Mouse (Mus musculus) forebrain, embryonic 14.5 days (tissue): ENCODE results near the gene Alk. TPM values are rescaled to one million over a fixed set of nuclear protein-coding genes. Genes with fewer than 3 reads are reported as not detected.
A peak's percentile ranks its signal among the peaks of the same experiment; 100 is the strongest.

ENCODE experiments used
- ATAC-seq: fragments of 200-750 bp; cut with Nextera tagmentation; 2 replicates; pipeline ENCODE4 v1.8.0; 2017; ENCODE audit warnings: mild to moderate bottlenecking, moderate library complexity
- DNase-seq: peaks from one replicate; pipeline ENCODE4 v3.0.0-alpha.2; 2015; ENCODE audit warnings: low spot score
- H3K27ac ChIP-seq: fragments of 300-500 bp; sonication (generic); 2 replicates; pipeline ENCODE4 v1.5.1; 2014; ENCODE audit warnings: low read depth, mild to moderate bottlenecking, control low read depth, low read length, moderate library complexity
- H3K27me3 ChIP-seq: fragments of 300-500 bp; sonication (generic); replicated peaks from 2 replicates; pipeline ENCODE4 v1.6.1; 2014; ENCODE audit warnings: low read length, control low read depth, mixed read lengths; ENCODE audit not compliant: control insufficient read depth, insufficient read depth
- H3K36me3 ChIP-seq: fragments of 300-500 bp; sonication (generic); 2 replicates; pipeline ENCODE4 v1.6.1; 2014; ENCODE audit warnings: low read length, control low read depth; ENCODE audit not compliant: control insufficient read depth, insufficient read depth
- H3K4me1 ChIP-seq: fragments of 300-500 bp; sonication (generic); 2 replicates; pipeline ENCODE4 v1.6.1; 2014; ENCODE audit warnings: antibody characterized with exemption, low read length, control low read depth; ENCODE audit not compliant: control insufficient read depth, insufficient read depth
- H3K4me2 ChIP-seq: fragments of 300-500 bp; sonication (generic); 2 replicates; pipeline ENCODE4 v1.6.1; 2014; ENCODE audit warnings: mild to moderate bottlenecking, control low read depth, low read length
- H3K4me3 ChIP-seq: fragments of 300-500 bp; sonication (generic); 2 replicates; pipeline ENCODE4 v1.5.1; 2014; ENCODE audit warnings: low read depth, low read length, control low read depth
- H3K9ac ChIP-seq: fragments of 300-500 bp; sonication (generic); 2 replicates; pipeline ENCODE4 v1.6.1; 2014; ENCODE audit warnings: mild to moderate bottlenecking, low read length, control low read depth, moderate library complexity
- H3K9me3 ChIP-seq: fragments of 300-500 bp; sonication (generic); replicated peaks from 2 replicates; pipeline ENCODE4 v1.6.1; 2016; ENCODE audit warnings: low read length, control low read depth, mixed read lengths; ENCODE audit not compliant: control insufficient read depth
- WGBS: fragments of 180-500 bp; shearing (Covaris S2); extraction: QIAGEN DNeasy Blood & Tissue Kit; methylation state at CpG from one replicate; pipeline ENCODE4 v1.1.7; 2014; 5-methylcytosine and 5-hydroxymethylcytosine counted together
- polyA plus RNA-seq: library from polyadenylated mRNA; unstranded; fragments of >200 nt; fragmentation: Nextera tagmentation; extraction: Ambion mirVana; gene quantifications from 2 replicates; pipeline ENCODE4 v1.2.1, GENCODE M21; 2014

Alk gene
- polyA plus RNA-seq, 1 experiment from 2014 or later = 0.55 TPM

DNA sequence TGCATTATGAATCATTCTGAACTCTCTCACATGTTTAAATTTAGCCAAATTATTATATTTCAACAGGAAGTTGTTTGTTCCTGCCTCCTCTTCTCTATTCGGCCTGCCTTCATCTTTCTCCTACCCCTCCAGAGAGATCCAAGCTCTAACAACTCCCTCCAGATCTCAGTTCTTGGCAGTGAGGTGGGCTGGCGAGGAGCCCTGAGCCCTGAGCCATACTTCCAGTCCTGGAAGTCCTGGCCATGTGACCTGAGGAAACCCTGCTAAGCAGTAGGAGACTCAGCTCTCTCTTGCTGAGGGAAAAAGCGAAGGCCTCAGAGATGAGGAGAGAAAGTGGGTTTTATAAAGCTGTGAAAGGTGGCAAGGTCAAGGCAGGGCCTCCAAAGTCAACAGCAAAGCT lies 689.9 kb downstream of the Alk start:
- Histone ChIP-seq H3K4me3 (no peak overlapping the region), H3K9ac (no peak overlapping the region), H3K9me3 (no peaks in the 10 kb centered on the region), H3K4me2 (no peak overlapping the region), H3K4me1 (no peaks in the 10 kb centered on the region), H3K36me3 (no peaks in the 10 kb centered on the region), H3K27me3 (no peaks in the 10 kb centered on the region), H3K27ac (no peak overlapping the region)
- WGBS = 81% methylated on average over 3 of the region's 3 CpGs
- DNase-seq = peak; percentile 10
- ATAC-seq = no peak

DNA sequence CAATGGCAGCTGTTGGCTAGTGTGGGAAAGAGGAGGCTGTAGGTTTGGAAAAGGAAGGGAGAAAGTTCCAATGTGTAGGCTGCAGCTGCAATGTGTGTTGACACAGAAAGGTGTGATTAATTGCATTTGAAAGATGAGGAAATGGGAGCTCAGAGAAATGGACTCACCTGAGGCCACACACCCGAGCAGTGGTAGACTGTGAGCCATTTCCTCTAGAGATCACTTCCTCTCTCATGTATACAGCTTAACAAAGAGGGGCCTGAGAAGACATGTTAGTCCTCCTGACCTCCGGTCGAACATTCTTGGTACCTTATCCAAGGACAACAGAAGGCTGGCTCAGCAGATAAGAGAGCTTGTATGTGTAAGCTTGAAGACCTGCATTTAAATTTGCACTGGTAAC lies 691.2 kb downstream of the Alk start:
- no peak overlapping the region for H3K4me2 ChIP-seq
- no peak overlapping the region for H3K9ac ChIP-seq
- H3K27ac ChIP-seq = no peak overlapping the region
- H3K9me3 ChIP-seq = no peaks in the 10 kb centered on the region
- ATAC-seq = no peak
- DNase-seq = no peak
- no peak overlapping the region for H3K4me3 ChIP-seq
- H3K27me3 ChIP-seq = no peaks in the 10 kb centered on the region
- H3K36me3 ChIP-seq = no peaks in the 10 kb centered on the region
- H3K4me1 ChIP-seq = no peaks in the 10 kb centered on the region
- 90% methylated on average over 3 of the region's 3 CpGs for WGBS

DNA sequence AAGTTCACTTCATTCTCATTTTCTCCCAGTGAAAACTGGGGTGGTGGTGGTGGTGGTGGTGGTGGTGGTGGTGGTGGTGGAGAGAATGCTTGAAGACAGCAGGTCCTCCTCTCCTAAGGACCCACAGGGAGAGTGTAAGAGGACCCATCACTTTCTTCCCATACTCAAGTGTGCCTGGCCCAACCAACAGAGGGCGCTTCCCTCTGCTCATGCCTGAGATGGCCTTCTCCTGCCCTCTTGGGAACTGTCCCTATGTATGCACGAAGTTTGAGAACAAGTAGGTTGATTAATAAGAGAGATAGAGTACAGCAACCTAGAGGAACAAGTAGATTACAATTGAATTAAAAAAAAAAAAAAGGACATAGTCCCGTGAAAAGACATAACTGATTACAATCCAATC lies 695.3 kb downstream of the Alk start:
- H3K27ac ChIP-seq = no peak overlapping the region
- H3K36me3 ChIP-seq = no peaks in the 10 kb centered on the region
- no peak for ATAC-seq
- peak; percentile 7 for DNase-seq
- H3K27me3 ChIP-seq = no peaks in the 10 kb centered on the region
- 48% methylated on average over 3 of the region's 3 CpGs for WGBS
- H3K9ac ChIP-seq = no peak overlapping the region
- H3K9me3 ChIP-seq = no peaks in the 10 kb centered on the region
- no peak overlapping the region for H3K4me3 ChIP-seq
- no peak overlapping the region for H3K4me2 ChIP-seq
- no peaks in the 10 kb centered on the region for H3K4me1 ChIP-seq

DNA sequence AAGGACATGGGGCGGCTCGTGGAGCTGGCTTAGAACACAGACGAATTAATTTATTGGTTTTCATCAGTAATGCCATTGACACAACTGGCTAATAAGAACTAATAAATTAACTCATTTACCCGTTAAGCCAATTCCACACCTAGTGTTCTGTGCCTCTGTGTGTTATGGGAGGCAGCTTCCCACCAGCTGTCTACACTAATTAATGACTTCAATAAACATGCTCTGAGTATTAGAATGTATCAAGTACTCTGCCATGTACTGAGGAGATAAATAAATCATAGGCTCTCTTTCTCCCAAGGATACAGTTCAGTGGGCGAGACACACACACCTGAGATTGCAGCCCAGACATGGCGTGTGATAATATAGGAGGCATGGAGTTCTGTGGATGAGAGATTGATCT lies 723.1 kb downstream of the Alk start:
- no peak for ATAC-seq
- H3K27ac ChIP-seq = no peak overlapping the region
- H3K36me3 ChIP-seq = no peaks in the 10 kb centered on the region
- H3K4me2 ChIP-seq = no peak overlapping the region
- 0 out of 2 replicates have a peak, but pooled peaks cover 5% of the 10 kb centered on the region for H3K9me3 ChIP-seq
- 81% methylated on average over 6 of the region's 6 CpGs for WGBS
- no peak overlapping the region for H3K4me3 ChIP-seq
- no peaks in the 10 kb centered on the region for H3K4me1 ChIP-seq
- no peaks in the 10 kb centered on the region for H3K27me3 ChIP-seq
- no peak overlapping the region for H3K9ac ChIP-seq
- no peak for DNase-seq

DNA sequence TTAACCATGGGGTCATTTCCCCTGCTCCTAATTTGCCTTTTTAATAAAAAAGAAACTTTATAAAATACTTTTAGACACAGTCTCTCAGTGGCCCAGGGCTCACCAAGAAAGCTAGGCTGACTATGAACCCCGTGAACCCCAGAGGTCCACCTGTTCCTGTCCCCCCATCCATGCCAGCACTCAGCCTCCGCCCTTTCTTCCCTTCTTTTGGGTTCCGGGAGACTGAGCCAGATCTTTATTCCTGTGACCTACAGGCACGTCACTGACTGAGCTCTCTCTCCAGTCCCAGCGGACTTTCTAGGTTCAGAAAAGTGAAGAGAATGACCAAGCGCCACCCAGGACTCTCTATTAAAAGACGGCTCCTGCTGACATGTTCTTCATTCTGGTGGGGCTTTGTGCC lies 728.9 kb downstream of the Alk start:
- Histone ChIP-seq H3K27me3 (no peaks in the 10 kb centered on the region), H3K4me2 (no peak overlapping the region), H3K9ac (no peak overlapping the region), H3K36me3 (no peaks in the 10 kb centered on the region), H3K27ac (no peak overlapping the region), H3K9me3 (no peaks in the 10 kb centered on the region), H3K4me3 (no peak overlapping the region), H3K4me1 (no peaks in the 10 kb centered on the region)
- WGBS = 82% methylated on average over 7 of the region's 7 CpGs
- ATAC-seq (no peak), DNase-seq (no peak)

DNA sequence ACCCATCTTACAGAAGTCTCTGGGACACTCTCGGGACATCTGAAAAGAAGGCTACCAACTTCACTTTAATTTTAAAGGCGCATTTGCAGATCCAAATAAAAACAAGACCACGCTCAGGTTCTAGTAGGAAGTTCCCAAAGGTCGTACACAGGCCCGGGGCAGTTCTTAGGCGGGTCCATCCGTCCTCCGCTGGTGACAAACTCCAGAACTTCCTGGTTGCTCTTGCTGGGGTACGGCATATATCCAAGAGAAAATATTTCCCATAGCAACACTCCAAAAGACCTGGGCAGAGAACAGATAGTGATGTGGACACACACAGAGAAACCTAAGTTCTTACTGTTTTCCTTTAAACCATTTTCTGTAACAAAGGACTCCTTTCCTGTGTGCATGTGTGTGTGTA lies 729.6 kb downstream of the Alk start:
- no peak for ATAC-seq
- no peak for DNase-seq
- H3K9ac ChIP-seq = no peak overlapping the region
- 92% methylated on average over 9 of the region's 9 CpGs for WGBS
- H3K27me3 ChIP-seq = no peaks in the 10 kb centered on the region
- H3K9me3 ChIP-seq = no peaks in the 10 kb centered on the region
- no peaks in the 10 kb centered on the region for H3K36me3 ChIP-seq
- H3K4me3 ChIP-seq = no peak overlapping the region
- H3K27ac ChIP-seq = no peak overlapping the region
- no peaks in the 10 kb centered on the region for H3K4me1 ChIP-seq
- H3K4me2 ChIP-seq = no peak overlapping the region

DNA sequence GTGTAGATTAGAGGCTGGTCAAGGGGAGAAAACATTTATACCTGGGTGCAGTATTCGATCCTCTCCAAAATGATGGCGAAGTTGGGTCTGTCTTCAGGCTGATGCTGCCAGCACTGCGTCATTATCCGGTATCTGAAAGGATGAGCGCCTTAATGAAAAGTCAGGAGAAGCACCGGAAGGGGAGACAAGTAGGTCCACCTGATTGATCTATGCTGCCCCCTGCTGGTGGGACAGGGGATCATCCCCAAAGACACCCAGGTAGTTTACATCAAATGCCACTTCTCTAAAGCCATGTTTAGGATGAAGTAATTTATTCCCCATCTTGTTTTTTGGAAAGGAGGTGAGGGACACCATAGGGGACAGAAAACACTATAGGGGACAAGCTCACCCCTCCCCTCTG lies 730.4 kb downstream of the Alk start:
- Histone ChIP-seq H3K4me3 (no peak overlapping the region), H3K27me3 (no peaks in the 10 kb centered on the region), H3K9ac (no peak overlapping the region), H3K36me3 (no peaks in the 10 kb centered on the region), H3K4me2 (no peak overlapping the region), H3K4me1 (no peaks in the 10 kb centered on the region), H3K9me3 (no peaks in the 10 kb centered on the region), H3K27ac (no peak overlapping the region)
- DNase-seq (peak; percentile 52), ATAC-seq (no peak)
- 32% methylated on average over 6 of the region's 6 CpGs for WGBS

DNA sequence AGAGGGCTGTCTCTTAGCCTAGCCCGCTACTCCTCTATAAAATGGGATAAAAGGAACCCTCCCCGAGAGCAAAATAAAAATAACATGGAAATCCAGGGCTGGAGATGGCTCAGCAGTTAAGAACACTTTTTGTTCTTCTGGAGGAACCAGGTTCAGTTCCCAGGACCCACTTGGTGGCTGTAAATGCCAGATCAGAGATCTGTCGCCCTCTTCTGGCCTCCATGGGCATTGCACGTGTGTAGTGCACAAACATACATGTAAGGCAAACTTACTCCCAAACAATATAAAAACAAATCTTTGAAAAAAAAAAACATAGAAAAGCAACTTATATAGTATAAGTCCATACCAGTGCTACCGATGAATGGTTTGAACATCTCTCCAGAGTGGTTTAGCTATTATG lies 731.5 kb downstream of the Alk start:
- Histone ChIP-seq H3K4me2 (no peak overlapping the region), H3K27me3 (no peaks in the 10 kb centered on the region), H3K9ac (no peak overlapping the region), H3K4me3 (no peak overlapping the region), H3K27ac (no peak overlapping the region), H3K9me3 (no peaks in the 10 kb centered on the region), H3K36me3 (no peaks in the 10 kb centered on the region), H3K4me1 (no peaks in the 10 kb centered on the region)
- WGBS = 67% methylated on average over 5 of the region's 5 CpGs
- peak; percentile 7 for DNase-seq
- ATAC-seq = no peak

DNA sequence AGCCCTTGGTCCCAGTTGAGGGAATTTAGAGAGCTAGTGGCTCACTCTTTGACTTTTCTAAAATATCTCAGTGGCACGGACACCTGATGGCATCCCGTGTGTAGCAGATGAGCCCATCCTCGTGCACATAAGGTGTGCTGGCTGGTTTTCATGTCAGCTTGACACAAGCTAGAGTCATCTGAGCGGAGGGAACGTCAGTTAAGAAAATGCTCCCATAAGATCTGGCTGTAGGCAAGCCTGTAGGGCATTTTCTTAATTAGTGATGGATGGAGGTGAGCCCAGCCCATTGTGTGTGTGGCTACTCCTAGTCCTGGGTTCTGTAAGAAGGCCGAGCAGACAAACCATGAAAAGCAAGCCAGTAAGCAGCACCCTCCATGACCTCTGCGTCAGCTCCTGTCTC lies 732.4 kb downstream of the Alk start:
- H3K27me3 ChIP-seq = no peaks in the 10 kb centered on the region
- no peak overlapping the region for H3K9ac ChIP-seq
- H3K9me3 ChIP-seq = no peaks in the 10 kb centered on the region
- no peak overlapping the region for H3K4me2 ChIP-seq
- WGBS = 88% methylated on average over 7 of the region's 7 CpGs
- no peaks in the 10 kb centered on the region for H3K4me1 ChIP-seq
- no peaks in the 10 kb centered on the region for H3K36me3 ChIP-seq
- no peak for DNase-seq
- H3K27ac ChIP-seq = no peak overlapping the region
- no peak overlapping the region for H3K4me3 ChIP-seq
- no peak for ATAC-seq

DNA sequence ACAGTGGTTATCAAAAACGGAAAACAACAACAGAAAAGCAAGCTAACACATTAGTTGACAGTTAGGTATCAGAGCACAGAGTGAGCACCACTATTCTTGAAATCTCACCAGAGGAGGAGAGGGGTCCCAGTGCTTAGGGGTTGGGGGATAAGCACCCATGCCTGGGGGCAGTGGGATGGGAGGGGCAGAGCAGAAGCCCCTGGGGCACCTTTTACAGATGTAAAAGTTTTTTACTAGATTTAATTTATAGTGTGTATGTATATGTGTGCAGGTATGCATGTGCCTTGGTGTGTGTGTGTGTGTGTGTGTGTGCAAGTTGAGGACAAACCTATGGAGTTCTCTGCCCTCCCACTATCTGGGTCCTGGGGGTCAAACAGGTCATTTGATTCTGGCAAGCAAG lies 733.8 kb downstream of the Alk start:
- WGBS = 87% methylated on average over 1 of the region's 1 CpGs
- Histone ChIP-seq H3K9me3 (no peaks in the 10 kb centered on the region), H3K4me1 (no peaks in the 10 kb centered on the region), H3K36me3 (no peaks in the 10 kb centered on the region), H3K4me3 (no peak overlapping the region), H3K27ac (no peak overlapping the region), H3K27me3 (no peaks in the 10 kb centered on the region), H3K4me2 (no peak overlapping the region), H3K9ac (no peak overlapping the region)
- DNase-seq (no peak), ATAC-seq (no peak)
